In the genomic region with DNA sequence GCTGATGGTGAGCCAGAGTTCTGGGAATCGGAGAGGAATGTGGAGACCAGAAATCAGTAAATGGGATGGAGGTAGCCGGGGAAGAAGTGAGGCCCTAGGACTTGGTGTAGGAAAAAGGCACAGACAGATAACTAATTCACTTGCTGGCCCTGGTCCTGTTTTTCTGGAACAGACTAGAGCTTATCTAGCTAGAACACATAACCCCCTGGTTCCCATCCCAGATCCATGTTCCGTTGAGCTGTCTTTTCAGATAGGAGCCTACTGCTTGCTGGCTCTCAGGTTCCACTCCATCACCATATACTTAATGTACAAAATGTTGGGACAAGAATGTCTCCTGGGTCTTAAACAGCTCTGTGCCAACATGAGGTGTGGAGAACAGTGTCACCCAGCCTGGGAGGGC, we compare ENCODE assay signal across 24 mouse cellular contexts. TPM values are rescaled to one million over a fixed set of nuclear protein-coding genes. Genes with fewer than 3 reads are reported as not detected.
DNase-seq lines count a peak whose midpoint lies in the region; ATAC-seq and TF ChIP-seq lines count a peak whose summit lies in the region.
"Had no signal": no experiment of that assay in that cellular context is flagged by ENCODE, and none has a peak within 500 bp of the region (broad histone marks: within the 10 kb centered on the region; RNA-seq: fewer than 3 reads in every experiment).

No protein-coding gene starts in this region.

- no peaks in the 10 kb centered on the region for H3K27me3 ChIP-seq in lung, embryonic 15.5 days
- no peaks in the 10 kb centered on the region for H3K27me3 ChIP-seq in liver, adult 2 months (ENCODE audit: control insufficient read depth, insufficient read depth, low read length)
- no peaks in the 10 kb centered on the region for H3K27me3 ChIP-seq in liver, embryonic 16.5 days (ENCODE audit: control insufficient read depth, insufficient read depth, low read depth, low read length)
- H3K27me3 ChIP-seq in hindbrain, embryonic 14.5 days (ENCODE audit: control insufficient read depth, insufficient read depth, low read length) = no peaks in the 10 kb centered on the region
- no peaks in the 10 kb centered on the region for H3K27me3 ChIP-seq in forebrain, embryonic 16.5 days (replicated peaks; ENCODE audit: control insufficient read depth, insufficient read depth, low read length)
- H3K27me3 ChIP-seq: embryonic facial prominence, embryonic 12.5 days; forebrain, embryonic 13.5 days; heart, embryonic 15.5 days; hindbrain, embryonic 15.5 days; midbrain, embryonic 13.5 days; Patski had no signal

- no peaks in the 10 kb centered on the region for H3K9me3 ChIP-seq in lung, embryonic 15.5 days
- H3K9me3 ChIP-seq in liver, embryonic 16.5 days (replicated peaks; ENCODE audit: control insufficient read depth, low read length) = no peaks in the 10 kb centered on the region
- no peaks in the 10 kb centered on the region for H3K9me3 ChIP-seq in hindbrain, embryonic 14.5 days (ENCODE audit: control insufficient read depth, low read length)
- no peaks in the 10 kb centered on the region for H3K9me3 ChIP-seq in forebrain, embryonic 16.5 days (ENCODE audit: control insufficient read depth, low read length)
- H3K9me3 ChIP-seq: embryonic facial prominence, embryonic 12.5 days; forebrain, embryonic 13.5 days; heart, embryonic 15.5 days; hindbrain, embryonic 15.5 days; midbrain, embryonic 13.5 days had no signal

- no peak for TF ChIP-seq POLR2A in liver, adult 2 months (IDR thresholded peaks at IDR 0.05; ENCODE audit: extremely low read depth, insufficient read depth, low read length)

- H3K4me2 ChIP-seq in lung, embryonic 15.5 days = no peak overlapping the region
- no peak overlapping the region for H3K4me2 ChIP-seq in liver, embryonic 16.5 days (ENCODE audit: low read depth, low read length)
- no peak overlapping the region for H3K4me2 ChIP-seq in hindbrain, embryonic 14.5 days (replicated peaks)
- no peak overlapping the region for H3K4me2 ChIP-seq in forebrain, embryonic 16.5 days (ENCODE audit: low read length)
- H3K4me2 ChIP-seq: embryonic facial prominence, embryonic 12.5 days; forebrain, embryonic 13.5 days; heart, embryonic 15.5 days; hindbrain, embryonic 15.5 days; midbrain, embryonic 13.5 days had no signal

- no peak overlapping the region for H3K9ac ChIP-seq in lung, embryonic 15.5 days
- no peak overlapping the region for H3K9ac ChIP-seq in liver, adult 2 months (ENCODE audit: low read depth, low read length)
- no peak overlapping the region for H3K9ac ChIP-seq in liver, embryonic 16.5 days (ENCODE audit: low read depth, low read length)
- H3K9ac ChIP-seq in hindbrain, embryonic 14.5 days = no peak overlapping the region
- H3K9ac ChIP-seq in forebrain, embryonic 16.5 days (replicated peaks; ENCODE audit: low read depth, low read length) = no peak overlapping the region
- H3K9ac ChIP-seq: embryonic facial prominence, embryonic 12.5 days; forebrain, embryonic 13.5 days; heart, embryonic 15.5 days; hindbrain, embryonic 15.5 days; midbrain, embryonic 13.5 days had no signal

- 0 out of 2 replicates have a peak, but pooled peaks have one; percentile 4 for ATAC-seq in lung, embryonic 15.5 days (ENCODE audit: borderline replicate concordance, extremely low read depth, low FRiP score, low TSS enrichment)
- ATAC-seq in liver, embryonic 16.5 days (ENCODE audit: low read depth) = peak; percentile 61
- ATAC-seq in monocyte, adult 5-6 weeks (replicated peaks; ENCODE audit: insufficient number of reproducible peaks, low FRiP score, low TSS enrichment, poor library complexity, severe bottlenecking) = no peak
- no peak for ATAC-seq in hindbrain, embryonic 14.5 days (ENCODE audit: low FRiP score)
- no peak for ATAC-seq in forebrain, embryonic 16.5 days
- ATAC-seq: lung, postnatal 0 days; Patski had no signal

- no peak overlapping the region for H3K27ac ChIP-seq in lung, embryonic 15.5 days
- H3K27ac ChIP-seq in liver, adult 2 months (replicated peaks; ENCODE audit: insufficient read depth, low read depth, low read length) = no peak overlapping the region
- peak overlapping the region; percentile 28; the same call in 1 of the 2 replicates for H3K27ac ChIP-seq in liver, embryonic 16.5 days (ENCODE audit: low read length)
- H3K27ac ChIP-seq in hindbrain, embryonic 14.5 days = no peak overlapping the region
- no peak overlapping the region for H3K27ac ChIP-seq in forebrain, embryonic 16.5 days (ENCODE audit: low read length)
- H3K27ac ChIP-seq: embryonic facial prominence, embryonic 12.5 days; forebrain, embryonic 13.5 days; heart, embryonic 15.5 days; hindbrain, embryonic 15.5 days; kidney, postnatal 0 days; midbrain, embryonic 13.5 days had no signal

- H3K4me1 ChIP-seq in lung, embryonic 15.5 days = no peaks in the 10 kb centered on the region
- peaks cover 3% of the 10 kb centered on the region; the same call in 1 of the 2 replicates for H3K4me1 ChIP-seq in liver, adult 2 months (ENCODE audit: control insufficient read depth, insufficient read depth, low read length)
- H3K4me1 ChIP-seq in liver, embryonic 16.5 days (ENCODE audit: control insufficient read depth, low read depth, low read length) = peaks cover 15% of the 10 kb centered on the region
- H3K4me1 ChIP-seq in hindbrain, embryonic 14.5 days (replicated peaks; ENCODE audit: control insufficient read depth, insufficient read depth, low read length) = no peaks in the 10 kb centered on the region
- H3K4me1 ChIP-seq in forebrain, embryonic 16.5 days (replicated peaks; ENCODE audit: control insufficient read depth, insufficient read depth, low read length) = no peaks in the 10 kb centered on the region
- H3K4me1 ChIP-seq: embryonic facial prominence, embryonic 12.5 days; forebrain, embryonic 13.5 days; heart, embryonic 15.5 days; hindbrain, embryonic 15.5 days; midbrain, embryonic 13.5 days had no signal

- 88% methylated on average over 3 of the region's 3 CpGs for WGBS in lung, embryonic 15.5 days
- 74% methylated on average over 3 of the region's 3 CpGs for WGBS in liver, adult 2 months
- WGBS in liver, embryonic 16.5 days (ENCODE audit: insufficient replicate concordance) = 43% methylated on average over 3 of the region's 3 CpGs
- 98% methylated on average over 3 of the region's 3 CpGs for WGBS in hindbrain, embryonic 14.5 days
- WGBS in forebrain, embryonic 16.5 days = 95% methylated on average over 3 of the region's 3 CpGs

- H3K79me2 ChIP-seq in liver, adult 2 months (ENCODE audit: control insufficient read depth, insufficient read depth, low read length) = no peaks in the 10 kb centered on the region

- no peak overlapping the region for H3K4me3 ChIP-seq in lung, embryonic 15.5 days
- H3K4me3 ChIP-seq in liver, adult 2 months (ENCODE audit: insufficient read depth, low read depth, low read length) = no peak overlapping the region
- H3K4me3 ChIP-seq in liver, embryonic 16.5 days (ENCODE audit: low read depth, low read length) = no peak overlapping the region
- no peak overlapping the region for H3K4me3 ChIP-seq in hindbrain, embryonic 14.5 days (replicated peaks; ENCODE audit: low read length)
- H3K4me3 ChIP-seq in forebrain, embryonic 16.5 days (replicated peaks; ENCODE audit: low read length) = no peak overlapping the region
- H3K4me3 ChIP-seq: embryonic facial prominence, embryonic 12.5 days; erythroblast, embryonic 14.5 days; forebrain, embryonic 13.5 days; heart, embryonic 15.5 days; hindbrain, embryonic 15.5 days; midbrain, embryonic 13.5 days had no signal

- H3K36me3 ChIP-seq in lung, embryonic 15.5 days = peaks cover 48% of the 10 kb centered on the region
- H3K36me3 ChIP-seq in liver, adult 2 months (ENCODE audit: control insufficient read depth, insufficient read depth, low read length) = peaks cover 5% of the 10 kb centered on the region; the same call in 1 of the 2 replicates
- H3K36me3 ChIP-seq in liver, embryonic 16.5 days (ENCODE audit: control insufficient read depth, insufficient read depth) = peaks cover 23% of the 10 kb centered on the region
- peaks cover 11% of the 10 kb centered on the region for H3K36me3 ChIP-seq in hindbrain, embryonic 14.5 days (replicated peaks; ENCODE audit: control insufficient read depth, insufficient read depth)
- H3K36me3 ChIP-seq in forebrain, embryonic 16.5 days (ENCODE audit: control insufficient read depth, insufficient read depth) = no peaks in the 10 kb centered on the region

- DNase-seq in lung, postnatal 36 days = no peak
- DNase-seq in liver, adult 2 months (ENCODE audit: extremely low read depth, low read depth, low spot score) = peak; percentile 35
- DNase-seq in hindbrain, embryonic 14.5 days (ENCODE audit: low spot score) = no peak
- DNase-seq: cerebellum, adult 11-12 months; cerebellum, postnatal 10 days; gastrocnemius, postnatal 36 days; layer of hippocampus, adult 9-11 months; right cerebral cortex, postnatal 25 days; spleen, adult 18-20 months; thymus, adult 18-20 months; thymus, postnatal 36 days had no signal

- no peak for TF ChIP-seq CTCF in liver, adult 2 months (IDR thresholded peaks at IDR 0.05; ENCODE audit: low read depth, low read length)

RNA-seq across cellular contexts. Expression of a gene that starts 29.7 kb away (rescaled TPM):
- polyA plus RNA-seq in lung, embryonic 15.5 days (2015; fragmentation: Nextera tagmentation; extraction: Ambion mirVana) = 5.2 and 6.2 TPM in 2 replicates
- 46.1 and 50.6 TPM in 2 replicates for total RNA-seq in liver, adult 2 months (2014; rRNA removed)
- polyA plus RNA-seq in liver, adult 2 months (2012; rRNA removed) = 124 and 125 TPM in 2 replicates
- 10.7 and 13.1 TPM in 2 replicates for polyA plus RNA-seq in liver, embryonic 16.5 days (2015; fragmentation: Nextera tagmentation; extraction: Ambion mirVana)
- total RNA-seq in monocyte, adult 5-6 weeks (2017) = 15.6 to 19.8 TPM (median 19.3 TPM) in 3 replicates
- polyA plus RNA-seq in hindbrain, embryonic 14.5 days (2014; fragmentation: Nextera tagmentation; extraction: Ambion mirVana) = 4.9 and 5.2 TPM in 2 replicates
- polyA plus RNA-seq in forebrain, embryonic 16.5 days (2015; fragmentation: Nextera tagmentation; extraction: Ambion mirVana) = 2.8 and 5.1 TPM in 2 replicates

Comparison
In these comparisons a context has a peak if more than half of its experiments do, and no peak if none do; other contexts are left out.
1. ATAC-seq: peak in lung, embryonic 15.5 days (single experiment) and liver, embryonic 16.5 days (single experiment); none in monocyte, adult 5-6 weeks (single experiment), hindbrain, embryonic 14.5 days (single experiment) and forebrain, embryonic 16.5 days (single experiment).